Mouse (Mus musculus): ENCODE measurements at regions not wholly inside any gene's neighbourhood (a gene's known extent, or its start where the extent isn't known, plus 50 kb on each side); places are given as distances from the start of the nearest gene placed in this dataset.

- Histone ChIP-seq H3K27ac (no peak overlapping the region), H3K9me3 (peaks cover 16% of the 10 kb centered on the region), H3K27me3 (ENCODE audit: insufficient read depth, poor library complexity, severe bottlenecking) (no peaks in the 10 kb centered on the region), H3K4me1 (replicated peaks) (no peaks in the 10 kb centered on the region), H3K36me3 (no peaks in the 10 kb centered on the region), H3K4me3 (no peak overlapping the region)
- WGBS: 84% methylated on average over 7 of the region's 7 CpGs
- no peak for DNase-seq (ENCODE audit: low spot score)
These were observed 134.1 kb upstream of the Slc7a14 start for GRCm38 (mm10) chr3:31444311-31444710.

GRCm38 (mm10) chr3:31443894-31444293 lies 133.7 kb upstream of the Slc7a14 start:
- Histone ChIP-seq H3K4me3 (no peak overlapping the region), H3K27me3 (ENCODE audit: insufficient read depth, poor library complexity, severe bottlenecking) (no peaks in the 10 kb centered on the region), H3K4me1 (replicated peaks) (no peaks in the 10 kb centered on the region), H3K36me3 (no peaks in the 10 kb centered on the region), H3K27ac (no peak overlapping the region), H3K9me3 (peaks cover 16% of the 10 kb centered on the region)
- WGBS: 92% methylated on average over 5 of the region's 5 CpGs
- DNase-seq (ENCODE audit: low spot score): no peak

- H3K36me3 ChIP-seq: no peaks in the 10 kb centered on the region
- no peak overlapping the region for H3K4me3 ChIP-seq
- H3K9me3 ChIP-seq: 0 out of 2 replicates have a peak, but pooled peaks cover 5% of the 10 kb centered on the region
- no peak overlapping the region for H3K27ac ChIP-seq
- 92% methylated on average over 2 of the region's 2 CpGs for WGBS
- DNase-seq (ENCODE audit: low spot score): no peak
- no peaks in the 10 kb centered on the region for H3K27me3 ChIP-seq (ENCODE audit: insufficient read depth, poor library complexity, severe bottlenecking)
- H3K4me1 ChIP-seq (replicated peaks): no peaks in the 10 kb centered on the region
These were observed 130.1 kb upstream of the Slc7a14 start for GRCm38 (mm10) chr3:31440282-31440681.

- WGBS: 87% methylated on average over 3 of the region's 3 CpGs
- H3K27me3 ChIP-seq (ENCODE audit: insufficient read depth, poor library complexity, severe bottlenecking): no peaks in the 10 kb centered on the region
- no peak overlapping the region for H3K4me3 ChIP-seq
These were observed 127.8 kb upstream of the Slc7a14 start for GRCm38 (mm10) chr3:31437970-31438369.

GRCm38 (mm10) chr3:31435204-31435963 lies 125.2 kb upstream of the Slc7a14 start:
- 83% methylated on average over 3 of the region's 3 CpGs for WGBS
- no peak for DNase-seq (ENCODE audit: low spot score)
- H3K36me3 ChIP-seq: no peaks in the 10 kb centered on the region

More at GRCm38 (mm10) chr3:31437970-31438369, 127.8 kb upstream of the Slc7a14 start:
- Histone ChIP-seq H3K27ac (no peak overlapping the region), H3K36me3 (no peaks in the 10 kb centered on the region), H3K9me3 (0 out of 2 replicates have a peak, but pooled peaks cover 5% of the 10 kb centered on the region), H3K4me1 (replicated peaks) (no peaks in the 10 kb centered on the region)
- no peak for DNase-seq (ENCODE audit: low spot score)

GRCm38 (mm10) chr3:31433201-31433600 lies 123.0 kb upstream of the Slc7a14 start:
- no peak for DNase-seq (ENCODE audit: low spot score)
- Histone ChIP-seq H3K9me3 (no peaks in the 10 kb centered on the region), H3K4me1 (replicated peaks) (no peaks in the 10 kb centered on the region), H3K27me3 (ENCODE audit: insufficient read depth, poor library complexity, severe bottlenecking) (no peaks in the 10 kb centered on the region), H3K36me3 (no peaks in the 10 kb centered on the region), H3K27ac (no peak overlapping the region), H3K4me3 (no peak overlapping the region)
- WGBS: 84% methylated on average over 9 of the region's 9 CpGs

More at GRCm38 (mm10) chr3:31435204-31435963, 125.2 kb upstream of the Slc7a14 start:
- Histone ChIP-seq H3K4me1 (replicated peaks) (no peaks in the 10 kb centered on the region), H3K4me3 (no peak overlapping the region), H3K9me3 (no peaks in the 10 kb centered on the region), H3K27ac (no peak overlapping the region), H3K27me3 (ENCODE audit: insufficient read depth, poor library complexity, severe bottlenecking) (no peaks in the 10 kb centered on the region)

- 91% methylated on average over 14 of the region's 14 CpGs for WGBS
- no peak overlapping the region for H3K4me3 ChIP-seq
- H3K36me3 ChIP-seq: no peaks in the 10 kb centered on the region
- no peaks in the 10 kb centered on the region for H3K9me3 ChIP-seq
- DNase-seq (ENCODE audit: low spot score): no peak
- H3K27me3 ChIP-seq (ENCODE audit: insufficient read depth, poor library complexity, severe bottlenecking): no peaks in the 10 kb centered on the region
- no peaks in the 10 kb centered on the region for H3K4me1 ChIP-seq (replicated peaks)
- no peak overlapping the region for H3K27ac ChIP-seq
These were observed 113.3 kb upstream of the Slc7a14 start for GRCm38 (mm10) chr3:31423517-31423916.

- Histone ChIP-seq H3K4me1 (replicated peaks) (no peaks in the 10 kb centered on the region), H3K27me3 (ENCODE audit: insufficient read depth, poor library complexity, severe bottlenecking) (no peaks in the 10 kb centered on the region), H3K4me3 (no peak overlapping the region), H3K36me3 (no peaks in the 10 kb centered on the region), H3K27ac (no peak overlapping the region), H3K9me3 (no peaks in the 10 kb centered on the region)
- WGBS: 82% methylated on average over 4 of the region's 4 CpGs
- no peak for DNase-seq (ENCODE audit: low spot score)
These were observed 98.6 kb upstream of the Slc7a14 start for GRCm38 (mm10) chr3:31408802-31409201.

- no peak overlapping the region for H3K27ac ChIP-seq
- H3K4me1 ChIP-seq (replicated peaks): no peaks in the 10 kb centered on the region
- H3K36me3 ChIP-seq: no peaks in the 10 kb centered on the region
- DNase-seq (ENCODE audit: low spot score): no peak
- no peak overlapping the region for H3K4me3 ChIP-seq
- H3K9me3 ChIP-seq: no peaks in the 10 kb centered on the region
- no peaks in the 10 kb centered on the region for H3K27me3 ChIP-seq (ENCODE audit: insufficient read depth, poor library complexity, severe bottlenecking)
- WGBS: 3% methylated on average over 1 of the region's 1 CpGs
These were observed 95.7 kb upstream of the Slc7a14 start for GRCm38 (mm10) chr3:31405880-31406279.

GRCm38 (mm10) chr3:31399136-31399535 lies 89.0 kb upstream of the Slc7a14 start:
- no peak overlapping the region for H3K4me3 ChIP-seq
- WGBS: 83% methylated on average over 2 of the region's 2 CpGs
- no peak overlapping the region for H3K27ac ChIP-seq
- H3K27me3 ChIP-seq (ENCODE audit: insufficient read depth, poor library complexity, severe bottlenecking): no peaks in the 10 kb centered on the region
- DNase-seq (ENCODE audit: low spot score): no peak
- no peaks in the 10 kb centered on the region for H3K4me1 ChIP-seq (replicated peaks)
- H3K9me3 ChIP-seq: 0 out of 2 replicates have a peak, but pooled peaks cover 9% of the 10 kb centered on the region
- no peaks in the 10 kb centered on the region for H3K36me3 ChIP-seq

- H3K9me3 ChIP-seq: no peaks in the 10 kb centered on the region
- 94% methylated on average over 4 of the region's 4 CpGs for WGBS
- H3K27ac ChIP-seq: no peak overlapping the region
- H3K36me3 ChIP-seq: no peaks in the 10 kb centered on the region
- H3K4me1 ChIP-seq (replicated peaks): no peaks in the 10 kb centered on the region
- DNase-seq (ENCODE audit: low spot score): no peak
- no peaks in the 10 kb centered on the region for H3K27me3 ChIP-seq (ENCODE audit: insufficient read depth, poor library complexity, severe bottlenecking)
- H3K4me3 ChIP-seq: no peak overlapping the region
These were observed 84.4 kb upstream of the Slc7a14 start for GRCm38 (mm10) chr3:31394533-31394932.

GRCm38 (mm10) chr3:31389955-31390354 lies 79.8 kb upstream of the Slc7a14 start:
- H3K4me3 ChIP-seq: no peak overlapping the region
- WGBS: 69% methylated on average over 2 of the region's 2 CpGs
- no peaks in the 10 kb centered on the region for H3K9me3 ChIP-seq

GRCm38 (mm10) chr3:31375678-31376077 lies 65.5 kb upstream of the Slc7a14 start:
- Histone ChIP-seq H3K27me3 (ENCODE audit: insufficient read depth, poor library complexity, severe bottlenecking) (no peaks in the 10 kb centered on the region), H3K36me3 (no peaks in the 10 kb centered on the region), H3K9me3 (no peaks in the 10 kb centered on the region), H3K4me1 (replicated peaks) (no peaks in the 10 kb centered on the region), H3K4me3 (no peak overlapping the region), H3K27ac (no peak overlapping the region)
- 80% methylated on average over 3 of the region's 3 CpGs for WGBS
- DNase-seq (ENCODE audit: low spot score): no peak

More at GRCm38 (mm10) chr3:31389955-31390354, 79.8 kb upstream of the Slc7a14 start:
- H3K36me3 ChIP-seq: no peaks in the 10 kb centered on the region
- H3K27me3 ChIP-seq (ENCODE audit: insufficient read depth, poor library complexity, severe bottlenecking): no peaks in the 10 kb centered on the region
- H3K27ac ChIP-seq: no peak overlapping the region
- no peaks in the 10 kb centered on the region for H3K4me1 ChIP-seq (replicated peaks)
- DNase-seq (ENCODE audit: low spot score): no peak

Measured in hindbrain, embryonic 10.5 days (tissue).